Mouse (Mus musculus): ENCODE measurements around the gene Syn2.

GRCm38 (mm10) chr6:115126232-115126785, 8.4 kb upstream of the Syn2 start:
- TF ChIP-seq POLR2A (IDR thresholded peaks at IDR 0.05; ENCODE audit: low read depth, low read length) (no peak), CTCF (conservative IDR thresholded peaks at IDR 0.05; ENCODE audit: insufficient read depth, insufficient read length, low read depth, low read length) (no peak)
